Mouse (Mus musculus) C2C12 (cell line): Measurements from ENCODE around the gene Espl1.

Experiments used
- CEBPB ChIP-seq: IDR thresholded peaks from one replicate; pipeline ENCODE4 v1.6.1; 2011; ENCODE audit warnings: low read depth, mild to moderate bottlenecking, control low read depth, moderate library complexity
- CTCF ChIP-seq: IDR thresholded peaks from one replicate; pipeline ENCODE4 v1.5.1; 2011; ENCODE audit not compliant: control insufficient read depth, insufficient read depth, insufficient read length
- FOSL1 ChIP-seq: IDR thresholded peaks from one replicate; pipeline ENCODE4 v1.8.0; 2011; ENCODE audit warnings: mild to moderate bottlenecking, low read length; ENCODE audit not compliant: poor library complexity, insufficient read depth, severe bottlenecking
- MAX ChIP-seq: IDR thresholded peaks from one replicate; pipeline ENCODE4 v1.6.1; 2011; ENCODE audit warnings: mild to moderate bottlenecking, control low read depth
- MYOD1 ChIP-seq: IDR thresholded peaks from one replicate; pipeline ENCODE4 v1.6.1; 2011; ENCODE audit warnings: low read depth; ENCODE audit not compliant: control insufficient read depth, insufficient read length
- MYOG ChIP-seq: IDR thresholded peaks from one replicate; pipeline ENCODE4 v1.6.1; 2011; ENCODE audit not compliant: control insufficient read depth, insufficient read length; ENCODE audit errors: extremely low read depth
- USF1 ChIP-seq: IDR thresholded peaks from one replicate; pipeline ENCODE4 v1.6.1; 2011; ENCODE audit warnings: low read depth, mild to moderate bottlenecking, control low read depth, moderate library complexity

GRCm38 (mm10) chr15:102370727-102371126 is 74.7 kb downstream of the Espl1 start:
- TF ChIP-seq CTCF (no peak), MYOG (no peak), USF1 (no peak), CEBPB (no peak), MAX (no peak), MYOD1 (no peak), FOSL1 (no peak)
